Mouse (Mus musculus) erythroblast, embryonic 14.5 days (primary cell): ENCODE results near the gene Erc2.

Source experiments
- GATA1 ChIP-seq: IDR thresholded peaks from 2 replicates; pipeline ENCODE4 v1.6.1; 2012; ENCODE audit warnings: low read length, inconsistent platforms, mixed read lengths
- TAL1 ChIP-seq: IDR thresholded peaks from 3 replicates; pipeline ENCODE4 v1.6.1; 2012; ENCODE audit warnings: low read length, inconsistent platforms, mixed read lengths

DNA sequence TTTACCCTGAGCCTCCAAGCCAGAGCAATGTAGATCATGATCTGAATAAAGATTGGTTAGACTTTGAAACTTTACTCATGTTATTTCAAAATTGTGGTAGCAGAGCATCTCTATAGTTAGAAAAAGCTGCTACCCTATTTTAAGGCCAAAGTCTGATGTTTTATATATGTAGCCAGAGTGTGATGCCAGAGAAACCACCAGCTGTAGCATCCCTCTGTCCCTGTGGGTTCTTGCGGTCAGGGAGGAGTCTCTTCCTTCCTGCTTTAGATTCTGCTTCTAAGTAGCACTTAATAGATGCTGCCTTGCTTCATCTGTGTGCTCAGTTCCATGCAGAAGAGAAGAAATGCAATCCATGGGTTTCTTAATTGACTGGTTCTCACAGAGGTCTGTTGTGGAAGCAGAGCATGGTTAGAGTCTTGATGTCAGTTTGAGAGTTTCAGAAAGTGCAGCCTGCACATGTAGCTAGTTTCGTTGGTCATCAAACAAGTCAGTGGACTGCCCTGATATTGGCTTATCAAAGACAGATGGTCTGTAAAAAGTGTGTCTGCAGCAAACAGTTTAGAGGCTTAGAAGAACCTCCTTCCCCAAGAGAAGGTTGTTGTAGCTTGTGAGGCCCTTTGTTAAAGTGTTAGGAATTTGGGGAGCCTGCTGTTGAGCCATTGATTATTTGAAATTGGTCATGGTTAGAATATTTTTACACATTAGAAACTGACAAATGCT is 156.9 kb downstream of the Erc2 start:
- no peak for TF ChIP-seq TAL1
- no peak for TF ChIP-seq GATA1
